Mouse (Mus musculus) CH12.LX (cell line): ENCODE results near the gene Gsap. TPM values are rescaled to one million over a fixed set of nuclear protein-coding genes. Genes with fewer than 3 reads are reported as not detected.

ENCODE experiments used
- DNase-seq: peaks from one replicate; pipeline ENCODE4 v3.0.0-alpha.2; 2013; ENCODE audit errors: extremely low read depth
- H3K27ac ChIP-seq: 2 replicates; pipeline ENCODE4 v1.5.1; 2012; ENCODE audit warnings: low read depth, mild to moderate bottlenecking, control low read depth, moderate library complexity; ENCODE audit not compliant: insufficient read depth
- H3K27me3 ChIP-seq: replicated peaks from 2 replicates; pipeline ENCODE3; 2012; ENCODE audit warnings: inconsistent platforms
- H3K36me3 ChIP-seq, 2 experiments: replicated peaks in 1 of 2; 2 replicates each; pipeline versions ENCODE3 to v1.6.1; 2012; ENCODE audit warnings: inconsistent platforms in 1 of 2, low read length in 1 of 2, mild to moderate bottlenecking in 1 of 2, mixed read lengths in 1 of 2, moderate library complexity in 1 of 2; ENCODE audit not compliant: control insufficient read depth in 1 of 2, insufficient read depth in 1 of 2
- H3K4me1 ChIP-seq, 2 experiments: 2 replicates each; pipeline ENCODE4 v1.6.1; 2012; ENCODE audit warnings: inconsistent platforms in 1 of 2, moderate library complexity in 1 of 2; ENCODE audit not compliant: insufficient read depth in 2 of 2, control insufficient read depth in 1 of 2
- H3K4me2 ChIP-seq: 2 replicates; pipeline ENCODE4 v1.6.1; 2012; ENCODE audit warnings: low read depth, mild to moderate bottlenecking, control low read depth; ENCODE audit not compliant: poor library complexity, insufficient read depth, severe bottlenecking
- H3K4me3 ChIP-seq, 3 experiments: fragments of 150-350 bp in 1 of 3; sonication (generic) in 1 of 3; replicated peaks in 1 of 3; 2 replicates each; pipeline versions ENCODE3 to v1.5.1; 2011 to 2012; ENCODE audit warnings: low read depth in 2 of 3, low read length in 2 of 3, mild to moderate bottlenecking in 2 of 3, moderate library complexity in 2 of 3, control low read depth in 1 of 3, improper control_type of control experiment in 1 of 3, inconsistent platforms in 1 of 3, mixed read lengths in 1 of 3; ENCODE audit not compliant: poor library complexity in 1 of 3
- H3K79me2 ChIP-seq: replicated peaks from 2 replicates; pipeline ENCODE4 v1.6.1; 2012; ENCODE audit warnings: mild to moderate bottlenecking, moderate library complexity; ENCODE audit not compliant: control insufficient read depth, poor library complexity, insufficient read depth, severe bottlenecking; ENCODE audit errors: extremely low read depth
- H3K9ac ChIP-seq: 2 replicates; pipeline ENCODE4 v1.6.1; 2012; ENCODE audit warnings: low read depth, mild to moderate bottlenecking, control low read depth, moderate library complexity; ENCODE audit not compliant: insufficient read depth
- H3K9me3 ChIP-seq: replicated peaks from 2 replicates; pipeline ENCODE3; 2012; ENCODE audit warnings: low read length, inconsistent platforms, mixed read lengths
- BHLHE40 ChIP-seq: IDR thresholded peaks from 2 replicates; pipeline ENCODE4 v1.6.1; 2011; ENCODE audit warnings: mild to moderate bottlenecking, low read depth, low read length, improper control_type of control experiment
- CHD2 ChIP-seq: IDR thresholded peaks from 2 replicates; pipeline ENCODE4 v1.6.1; 2011; ENCODE audit warnings: low read length, improper control_type of control experiment
- EP300 ChIP-seq: IDR thresholded peaks from 2 replicates; pipeline ENCODE4 v1.6.1; 2011; ENCODE audit warnings: low read length, improper control_type of control experiment
- ETS1 ChIP-seq: conservative IDR thresholded peaks from 2 replicates; pipeline ENCODE4 v1.6.1; 2012; ENCODE audit warnings: low read depth, mild to moderate bottlenecking, inconsistent platforms, low read length, improper control_type of control experiment, moderate library complexity
- GABPA ChIP-seq: IDR thresholded peaks from 2 replicates; pipeline ENCODE4 v1.6.1; 2012; ENCODE audit warnings: low read depth, low read length, improper control_type of control experiment, inconsistent platforms; ENCODE audit not compliant: insufficient replicate concordance
- HCFC1 ChIP-seq: IDR thresholded peaks from 2 replicates; pipeline ENCODE4 v1.6.1; 2012; ENCODE audit warnings: low read depth, mild to moderate bottlenecking, inconsistent platforms, low read length, improper control_type of control experiment
- JUN ChIP-seq: IDR thresholded peaks from 2 replicates; pipeline ENCODE4 v1.6.1; 2011; ENCODE audit warnings: low read depth, mild to moderate bottlenecking, low read length, improper control_type of control experiment, moderate library complexity; ENCODE audit not compliant: insufficient read depth
- JUND ChIP-seq: conservative IDR thresholded peaks from 2 replicates; pipeline ENCODE4 v1.6.1; 2011; ENCODE audit warnings: low read depth, low read length, improper control_type of control experiment
- KAT2A ChIP-seq: IDR thresholded peaks from 2 replicates; pipeline ENCODE4 v1.6.1; 2012; ENCODE audit warnings: low read length, improper control_type of control experiment, inconsistent platforms; ENCODE audit not compliant: insufficient replicate concordance
- MAFK ChIP-seq: IDR thresholded peaks from 2 replicates; pipeline ENCODE4 v1.6.1; 2011; ENCODE audit warnings: low read length, improper control_type of control experiment; ENCODE audit not compliant: insufficient replicate concordance
- MAZ ChIP-seq: IDR thresholded peaks from 2 replicates; pipeline ENCODE4 v1.6.1; 2012; ENCODE audit warnings: low read depth, mild to moderate bottlenecking, inconsistent platforms, low read length, improper control_type of control experiment, moderate library complexity
- MEF2A ChIP-seq: IDR thresholded peaks from 2 replicates; pipeline ENCODE4 v1.6.1; 2014; ENCODE audit warnings: low read depth, mild to moderate bottlenecking, inconsistent platforms, low read length, improper control_type of control experiment, borderline replicate concordance
- NELFE ChIP-seq: IDR thresholded peaks from 2 replicates; pipeline ENCODE4 v1.6.1; 2011; ENCODE audit warnings: low read depth, low read length, improper control_type of control experiment
- NRF1 ChIP-seq: IDR thresholded peaks from 2 replicates; pipeline ENCODE4 v1.6.1; 2014; ENCODE audit warnings: low read depth, mild to moderate bottlenecking, inconsistent platforms, low read length, improper control_type of control experiment, moderate library complexity
- PAX5 ChIP-seq: IDR thresholded peaks from 2 replicates; pipeline ENCODE4 v1.6.1; 2012; ENCODE audit warnings: low read length, inconsistent platforms, mixed read lengths
- POLR2A ChIP-seq: IDR thresholded peaks from 2 replicates; pipeline ENCODE4 v1.6.1; 2011; ENCODE audit warnings: low read depth, mild to moderate bottlenecking, improper control_type of control experiment, low read length
- POLR2AphosphoS2 ChIP-seq: IDR thresholded peaks from 2 replicates; pipeline ENCODE4 v1.6.1; 2011; ENCODE audit warnings: low read depth, low read length, improper control_type of control experiment
- SIN3A ChIP-seq: IDR thresholded peaks from 2 replicates; pipeline ENCODE4 v1.6.1; 2012; ENCODE audit warnings: low read length, improper control_type of control experiment, inconsistent platforms
- UBTF ChIP-seq: IDR thresholded peaks from 2 replicates; pipeline ENCODE4 v1.6.1; 2012; ENCODE audit warnings: low read depth, mild to moderate bottlenecking, inconsistent platforms, low read length, improper control_type of control experiment, moderate library complexity
- USF2 ChIP-seq: conservative IDR thresholded peaks from 2 replicates; pipeline ENCODE4 v1.6.1; 2011; ENCODE audit warnings: low read depth, low read length, improper control_type of control experiment
- ZC3H11A ChIP-seq: IDR thresholded peaks from 2 replicates; pipeline ENCODE4 v1.6.1; 2012; ENCODE audit warnings: low read depth, mild to moderate bottlenecking, inconsistent platforms, low read length, improper control_type of control experiment
- dilution Hi-C: fragments of 300-500 bp; cut with MboI; formaldehyde crosslinking; loops from 2 replicates; pipeline ENCODE4 v1.14.3; 2020; ENCODE audit warnings: low sequenced_read_pairs; ENCODE audit not compliant: extremely low pct_unique_long_range_greater_than_20kb, extremely low pct_ligation_motif_present
- in situ Hi-C: fragments of 300-500 bp; cut with MboI; formaldehyde crosslinking; loops from 3 replicates; pipeline ENCODE4 v1.14.3; 2019; ENCODE audit warnings: low sequenced_read_pairs, low pct_ligation_motif_present, low pct_unique_long_range_greater_than_20kb, mixed read lengths
- polyA plus RNA-seq: library from polyadenylated mRNA; unstranded; fragments of >175 nt; gene quantifications from 2 replicates; pipeline ENCODE4 v1.2.1, GENCODE M21; 2012; ENCODE audit warnings: low read depth; ENCODE audit not compliant: insufficient read length
- total RNA-seq, 2 experiments: library from RNA; depleted of rRNA; stranded (reverse); fragments of 300-350 nt in 1 of 2; fragments of >200 nt in 1 of 2; gene quantifications; 2 replicates each; pipeline ENCODE4 v1.2.3; 2012 to 2014

Gene Gsap
- total and polyA plus RNA-seq, 3 experiments = 1.7 to 3.8 (median 2.2) TPM

DNA sequence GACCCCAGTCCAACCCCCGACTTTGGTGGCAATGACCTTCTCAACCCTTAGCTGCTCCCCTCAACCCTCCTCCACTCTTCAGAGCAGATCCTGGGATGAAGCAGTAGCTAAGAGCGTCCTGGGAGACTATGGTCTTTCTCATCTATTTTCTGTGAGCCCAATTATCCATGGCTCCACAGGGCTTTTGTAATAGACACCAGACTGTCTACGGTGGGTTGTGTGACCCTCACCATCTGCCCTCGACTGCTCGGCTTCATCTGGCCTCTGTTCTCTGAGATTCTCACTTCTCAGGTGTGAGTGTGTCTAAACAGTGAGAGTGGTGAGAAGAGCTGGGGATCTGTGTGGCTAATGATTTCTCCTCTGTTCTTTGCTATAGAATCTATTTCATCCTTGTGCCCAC is 121.1 kb downstream of the Gsap start:
- in situ Hi-C loops = no loop called here
- no peak for TF ChIP-seq POLR2A
- no peak for TF ChIP-seq UBTF
- no peak for TF ChIP-seq MEF2A
- TF ChIP-seq JUND = no peak
- no peak for TF ChIP-seq NRF1
- TF ChIP-seq USF2 = no peak
- TF ChIP-seq NELFE = no peak
- TF ChIP-seq PAX5 = no peak
- TF ChIP-seq SIN3A = no peak
- no peak for TF ChIP-seq CHD2
- TF ChIP-seq GABPA = no peak
- TF ChIP-seq ETS1 = no peak
- no peak for TF ChIP-seq POLR2AphosphoS2
- no peak for TF ChIP-seq MAFK
- TF ChIP-seq BHLHE40 = no peak
- TF ChIP-seq HCFC1 = no peak
- TF ChIP-seq JUN = no peak
- TF ChIP-seq ZC3H11A = no peak
- TF ChIP-seq MAZ = no peak
- dilution Hi-C loops = no loop called here
- H3K9me3 ChIP-seq = no peaks in the 10 kb centered on the region
- H3K4me3 ChIP-seq = no peak overlapping the region
- H3K27me3 ChIP-seq = no peaks in the 10 kb centered on the region
- peaks cover 0 to 2% of the 10 kb centered on the region in 2 experiments; a peak in 1 of 4 replicates for H3K4me1 ChIP-seq
- no peaks in the 10 kb centered on the region for H3K79me2 ChIP-seq
- H3K4me2 ChIP-seq = no peak overlapping the region
- no peak overlapping the region for H3K27ac ChIP-seq
- H3K36me3 ChIP-seq = no peaks in the 10 kb centered on the region
- DNase-seq = no peak
- no peak overlapping the region for H3K9ac ChIP-seq

DNA sequence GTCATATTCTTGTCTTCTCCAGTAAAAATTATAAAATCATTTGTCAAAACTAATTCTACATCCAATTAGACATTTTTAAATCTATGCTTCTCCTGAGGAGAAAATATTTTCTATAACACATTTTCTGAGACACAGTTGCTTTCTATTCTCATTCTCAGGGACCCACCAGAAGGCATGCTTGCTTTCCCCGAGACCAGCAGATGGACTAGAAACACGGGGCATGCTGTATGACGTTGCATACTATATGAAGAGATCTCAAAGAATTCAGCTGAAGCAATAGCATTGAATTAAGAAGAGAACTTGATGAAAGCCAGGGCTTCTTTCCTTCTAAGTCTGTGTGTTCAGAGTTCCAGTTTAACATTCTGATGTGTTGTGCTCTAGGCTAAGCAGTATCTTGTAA is 128.6 kb downstream of the Gsap start:
- TF ChIP-seq EP300 = no peak
- TF ChIP-seq PAX5 = no peak
- no peak for TF ChIP-seq GABPA
- TF ChIP-seq KAT2A = no peak
- no peak for TF ChIP-seq MAFK
- TF ChIP-seq POLR2A = no peak
- no peak for TF ChIP-seq SIN3A
- TF ChIP-seq, all 38 proteins: peak for 0
- in situ Hi-C loops (no loop called here), dilution Hi-C loops (no loop called here)
- H3K27me3 ChIP-seq = no peaks in the 10 kb centered on the region
- no peak for DNase-seq
- no peaks in the 10 kb centered on the region for H3K9me3 ChIP-seq
- H3K4me2 ChIP-seq = no peak overlapping the region
- H3K4me3 ChIP-seq = no peak overlapping the region
- no peaks in the 10 kb centered on the region for H3K36me3 ChIP-seq
- no peak overlapping the region for H3K27ac ChIP-seq
- H3K9ac ChIP-seq = no peak overlapping the region
- no peaks in the 10 kb centered on the region for H3K79me2 ChIP-seq
- no peaks in the 10 kb centered on the region for H3K4me1 ChIP-seq
